Mouse (Mus musculus) embryonic fibroblast, embryonic 13.5 days (primary cell): Measurements from ENCODE around the gene Tnik. TPM values are rescaled to one million over a fixed set of nuclear protein-coding genes. Genes with fewer than 3 reads are reported as not detected.
A peak's percentile ranks its signal among the peaks of the same experiment; 100 is the strongest.

Experiments
- H3K27ac ChIP-seq: 2 replicates; pipeline ENCODE4 v1.5.1; 2012; ENCODE audit warnings: low read length, control low read depth, inconsistent platforms; ENCODE audit not compliant: insufficient read depth
- H3K4me1 ChIP-seq: 2 replicates; pipeline ENCODE4 v1.6.1; 2011; ENCODE audit warnings: low read length; ENCODE audit not compliant: control insufficient read depth, insufficient read depth
- H3K4me3 ChIP-seq: 2 replicates; pipeline ENCODE4 v1.5.1; 2011; ENCODE audit warnings: mild to moderate bottlenecking, control low read depth, low read length; ENCODE audit not compliant: insufficient read depth
- CTCF ChIP-seq: IDR thresholded peaks from 2 replicates; pipeline ENCODE4 v1.5.1; 2011; ENCODE audit warnings: mild to moderate bottlenecking, control low read depth, low read length, moderate library complexity, borderline replicate concordance; ENCODE audit not compliant: insufficient read depth
- POLR2A ChIP-seq: IDR thresholded peaks from 2 replicates; pipeline ENCODE4 v1.6.1; 2011; ENCODE audit warnings: low read depth, mild to moderate bottlenecking, control low read depth, low read length, moderate library complexity
- polyA plus RNA-seq: library from polyadenylated mRNA; stranded (reverse); fragments of >200 nt; gene quantifications from 2 replicates; pipeline ENCODE4 v1.2.4, GENCODE M21; 2011; ENCODE audit warnings: low read depth; ENCODE audit not compliant: missing spikeins, insufficient read length

Tnik gene
- polyA plus RNA-seq, 1 experiment, result 17.6 TPM

- TF ChIP-seq CTCF, result no peak
- TF ChIP-seq POLR2A, result no peak
- H3K27ac ChIP-seq, result no peak overlapping the region
- no peak overlapping the region for H3K4me3 ChIP-seq
- H3K4me1 ChIP-seq, result no peaks in the 10 kb centered on the region
Measured at GRCm38 (mm10) chr3:28232885-28233284, 30.1 kb upstream of the Tnik start.

DNA sequence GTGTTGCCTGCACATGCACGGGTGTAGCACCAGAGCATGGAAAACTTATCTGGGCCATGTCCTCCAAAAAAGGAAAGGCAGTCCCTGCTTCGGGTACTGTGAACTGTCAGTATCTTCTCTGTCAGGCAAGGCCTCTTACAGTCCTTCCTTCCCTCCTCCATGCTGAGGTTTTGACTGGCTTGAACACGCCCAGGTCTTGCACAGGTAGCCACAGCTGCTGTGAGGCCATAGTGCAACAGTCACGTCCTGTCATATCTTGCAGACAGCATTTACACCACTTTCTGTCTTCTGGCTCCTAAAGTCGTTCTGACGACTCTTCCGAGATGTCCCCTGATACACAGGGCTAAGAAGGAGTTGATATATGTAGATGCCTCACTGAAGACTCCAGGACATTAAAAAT is 28.8 kb upstream of the Tnik start:
- TF ChIP-seq CTCF, result no peak
- no peak for TF ChIP-seq POLR2A
- H3K27ac ChIP-seq, result no peak overlapping the region
- H3K4me1 ChIP-seq, result no peaks in the 10 kb centered on the region
- no peak overlapping the region for H3K4me3 ChIP-seq

DNA sequence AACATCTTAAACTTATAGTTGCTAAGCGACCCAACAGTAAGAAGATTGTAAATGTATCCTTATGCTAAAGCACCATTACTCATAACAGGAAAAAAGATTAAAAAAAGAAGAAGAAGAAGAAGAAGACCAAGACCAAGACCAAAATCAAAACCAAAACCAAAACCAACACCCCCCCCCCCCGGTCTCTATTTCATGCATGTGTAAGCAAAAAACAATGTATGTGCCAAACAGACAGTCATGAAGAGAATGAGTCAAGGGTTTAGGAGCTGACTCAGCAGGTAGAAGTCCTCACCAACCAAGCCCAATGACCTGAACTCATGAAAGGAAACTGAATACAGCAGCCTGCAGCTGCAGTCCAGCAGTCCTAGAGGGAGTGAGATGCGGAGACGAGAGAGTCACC is 26.3 kb upstream of the Tnik start:
- no peak for TF ChIP-seq POLR2A
- TF ChIP-seq CTCF, result no peak

DNA sequence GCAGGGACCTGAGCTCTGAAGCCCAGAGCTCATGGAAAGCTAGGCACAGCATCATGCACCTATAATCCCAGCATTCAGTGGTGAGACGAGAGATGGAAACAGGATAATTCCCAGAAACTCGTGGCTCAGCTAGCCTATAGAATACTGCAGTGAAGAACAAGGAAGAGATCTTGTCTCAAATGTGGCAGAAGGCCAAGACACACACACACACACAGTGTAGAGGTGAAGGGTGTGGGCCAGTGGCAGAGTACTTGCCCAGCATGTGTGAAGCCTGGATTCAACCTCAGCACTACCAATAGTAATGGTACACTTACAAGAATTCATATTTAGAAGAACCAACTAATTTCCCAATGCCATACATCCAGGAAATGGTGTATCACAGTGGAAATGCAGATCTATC is 24.9 kb upstream of the Tnik start:
- no peaks in the 10 kb centered on the region for H3K4me1 ChIP-seq
- H3K27ac ChIP-seq, result no peak overlapping the region
- TF ChIP-seq POLR2A (no peak), CTCF (no peak)
- no peak overlapping the region for H3K4me3 ChIP-seq

More for the DNA sequence above, 26.3 kb upstream of the Tnik start:
- Histone ChIP-seq H3K4me1 (no peaks in the 10 kb centered on the region), H3K4me3 (no peak overlapping the region), H3K27ac (no peak overlapping the region)

DNA sequence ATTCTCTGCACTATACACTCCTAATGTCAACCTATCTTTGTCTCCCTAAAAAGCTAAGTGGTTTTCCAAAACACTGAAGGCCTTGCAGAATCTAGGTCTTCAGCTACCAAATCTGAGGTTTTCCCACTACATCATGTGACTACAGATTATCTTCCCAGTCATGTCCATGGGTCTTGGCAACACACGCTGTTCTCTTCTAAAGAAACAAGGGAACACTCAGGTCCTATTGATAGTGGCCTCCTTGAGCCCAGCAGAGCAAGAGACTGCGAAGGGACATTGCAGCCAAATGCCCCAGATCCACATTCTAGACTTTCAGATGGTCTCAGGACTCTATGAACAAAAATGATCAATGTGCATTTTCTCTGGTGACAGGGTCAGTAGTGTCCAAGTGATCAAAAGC is 20.5 kb upstream of the Tnik start:
- Histone ChIP-seq H3K4me3 (no peak overlapping the region), H3K4me1 (no peaks in the 10 kb centered on the region), H3K27ac (no peak overlapping the region)
- no peak for TF ChIP-seq CTCF
- no peak for TF ChIP-seq POLR2A

GRCm38 (mm10) chr3:28244244-28244890 is 18.6 kb upstream of the Tnik start:
- H3K27ac ChIP-seq, result no peak overlapping the region
- TF ChIP-seq POLR2A (no peak), CTCF (no peak)
- no peaks in the 10 kb centered on the region for H3K4me1 ChIP-seq
- no peak overlapping the region for H3K4me3 ChIP-seq

DNA sequence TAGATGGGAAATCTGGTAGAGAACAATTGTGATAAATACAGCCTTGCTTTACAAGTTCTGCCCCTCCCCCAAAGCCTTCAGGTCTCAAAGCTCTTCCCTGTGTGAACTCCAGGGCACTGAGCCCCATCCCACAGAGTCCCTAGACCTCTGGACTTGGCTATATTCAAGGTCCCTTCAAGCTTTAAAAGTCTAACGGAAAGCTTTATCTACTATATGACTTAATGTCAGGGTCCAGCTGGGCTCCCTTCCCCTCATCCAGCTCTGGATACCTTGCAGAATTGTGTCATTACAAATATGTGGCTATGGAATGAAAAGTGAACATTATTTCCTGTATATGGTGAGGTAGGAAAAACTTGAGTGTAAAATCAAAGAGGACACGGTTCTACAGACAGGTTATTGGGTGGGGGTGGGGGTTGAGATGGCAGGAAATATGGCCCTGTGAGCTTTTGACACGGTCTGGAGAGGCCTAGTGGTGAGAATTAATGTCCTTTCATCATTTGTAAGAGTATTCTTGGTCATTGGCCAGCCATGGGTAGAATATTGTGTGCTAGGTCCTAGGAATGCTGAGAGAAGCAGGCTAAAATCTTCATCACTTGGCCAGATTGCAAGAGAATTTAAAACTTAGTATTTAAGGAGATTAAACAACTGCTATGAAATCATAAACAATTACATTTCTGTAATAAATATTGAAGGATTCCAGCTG is 14.6 kb upstream of the Tnik start:
- Histone ChIP-seq H3K4me1 (no peaks in the 10 kb centered on the region), H3K27ac (no peak overlapping the region), H3K4me3 (no peak overlapping the region)
- TF ChIP-seq CTCF, result no peak
- no peak for TF ChIP-seq POLR2A

- no peaks in the 10 kb centered on the region for H3K4me1 ChIP-seq
- H3K27ac ChIP-seq, result no peak overlapping the region
- no peak overlapping the region for H3K4me3 ChIP-seq
- TF ChIP-seq POLR2A (no peak), CTCF (no peak)
Measured at GRCm38 (mm10) chr3:28255711-28256110, 7.3 kb upstream of the Tnik start.

DNA sequence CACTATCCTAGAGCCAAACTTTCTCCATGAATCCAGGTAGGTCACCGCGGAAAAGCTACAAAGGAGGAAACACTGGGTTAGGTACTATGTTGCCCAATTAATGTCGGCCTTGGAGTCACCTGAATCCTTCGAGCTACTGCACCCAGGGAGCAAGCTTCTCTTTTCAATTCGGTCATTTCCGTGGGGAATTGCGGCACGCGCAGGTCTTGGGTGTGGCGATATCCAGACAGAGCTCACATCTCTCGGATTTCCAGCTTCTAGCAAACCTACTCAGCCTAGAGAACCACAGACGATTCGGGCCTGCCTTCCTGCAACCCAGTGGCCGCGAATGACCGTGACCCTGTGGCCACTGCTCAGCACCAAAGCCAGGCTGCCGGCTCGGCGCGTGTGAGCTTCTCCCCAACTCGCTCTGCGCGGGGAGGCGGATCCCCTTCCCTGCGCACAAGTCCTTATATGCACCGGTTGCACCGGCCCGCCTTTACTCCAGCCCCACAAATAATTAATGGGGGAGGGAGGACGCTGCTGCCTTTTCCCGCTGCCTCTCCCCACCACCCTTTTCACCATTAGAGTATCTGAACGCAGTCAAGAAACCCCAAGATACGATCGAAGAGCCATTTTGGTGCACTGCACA is 528 bp upstream of the Tnik start:
- Histone ChIP-seq H3K4me1 (no peaks in the 10 kb centered on the region), H3K4me3 (peak overlapping the region; percentile 50), H3K27ac (peak overlapping the region; percentile 29; the same call in 1 of the 2 replicates)
- TF ChIP-seq POLR2A, result peak; percentile 89
- TF ChIP-seq CTCF, result no peak
